Mouse (Mus musculus) ES-E14 (cell line): ENCODE data around the gene Mrpl48.
"Not testable (repeated sequence)": the region's sequence is repeated elsewhere in the genome, so short reads cannot be mapped to it uniquely, and the experiment has no call there.

Source experiments
- CHD2 ChIP-seq: IDR thresholded peaks from 2 replicates; pipeline ENCODE4 v1.6.1; 2014; ENCODE audit warnings: mild to moderate bottlenecking, low read depth, low read length, inconsistent platforms
- HCFC1 ChIP-seq: IDR thresholded peaks from 2 replicates; pipeline ENCODE4 v1.6.1; 2012; ENCODE audit warnings: low read length, inconsistent platforms, borderline replicate concordance; ENCODE audit not compliant: insufficient read depth

DNA sequence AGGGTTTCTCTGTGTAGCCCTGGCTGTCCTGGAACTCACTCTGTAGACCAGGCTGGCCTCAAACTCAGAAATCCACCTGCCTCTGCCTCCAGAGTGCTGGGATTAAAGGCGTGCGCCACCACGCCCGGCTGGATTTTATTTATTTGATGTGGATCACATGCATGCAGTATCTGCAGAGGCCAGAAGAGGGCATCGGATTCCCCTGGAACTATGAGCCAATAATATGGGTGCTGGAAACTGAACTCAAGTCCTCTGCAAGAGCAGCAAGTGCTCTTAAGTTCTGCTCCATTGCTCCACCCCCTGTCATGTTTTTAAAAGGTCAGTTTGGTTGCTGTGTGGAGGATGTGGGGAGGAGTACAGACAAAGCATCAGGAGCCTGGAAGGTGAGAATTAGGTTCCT is 40.9 kb downstream of the Mrpl48 start:
- not testable (repeated sequence) for TF ChIP-seq CHD2, HCFC1
